Mouse (Mus musculus) 416B (cell line): ENCODE measurements around the gene Nfkb1.

ENCODE experiments used
- DNase-seq: peaks from one replicate; pipeline ENCODE4 v3.0.0; 2011; ENCODE audit warnings: low read depth

The Nfkb1 gene

DNA sequence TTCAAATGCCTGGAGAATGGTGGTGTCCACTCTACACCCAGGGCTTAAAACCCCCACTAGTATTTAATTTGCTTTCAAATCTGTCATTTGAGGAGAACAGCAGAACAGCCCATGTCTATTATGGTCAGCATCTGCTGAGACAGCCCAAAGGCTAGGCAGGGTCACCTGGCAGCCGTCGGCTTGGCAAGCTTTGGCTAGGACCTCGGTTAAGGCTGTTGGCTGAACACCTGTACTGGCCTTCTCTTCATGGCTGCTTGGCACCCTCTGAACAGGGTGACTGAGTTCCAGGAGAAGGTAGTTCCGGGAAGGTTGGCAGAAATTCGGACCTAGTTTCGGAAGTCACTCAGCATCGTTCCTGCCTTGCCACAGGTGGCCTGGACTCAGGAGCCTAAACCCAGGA lies 109.1 kb downstream of the Nfkb1 start:
- DNase-seq: no peak

DNA sequence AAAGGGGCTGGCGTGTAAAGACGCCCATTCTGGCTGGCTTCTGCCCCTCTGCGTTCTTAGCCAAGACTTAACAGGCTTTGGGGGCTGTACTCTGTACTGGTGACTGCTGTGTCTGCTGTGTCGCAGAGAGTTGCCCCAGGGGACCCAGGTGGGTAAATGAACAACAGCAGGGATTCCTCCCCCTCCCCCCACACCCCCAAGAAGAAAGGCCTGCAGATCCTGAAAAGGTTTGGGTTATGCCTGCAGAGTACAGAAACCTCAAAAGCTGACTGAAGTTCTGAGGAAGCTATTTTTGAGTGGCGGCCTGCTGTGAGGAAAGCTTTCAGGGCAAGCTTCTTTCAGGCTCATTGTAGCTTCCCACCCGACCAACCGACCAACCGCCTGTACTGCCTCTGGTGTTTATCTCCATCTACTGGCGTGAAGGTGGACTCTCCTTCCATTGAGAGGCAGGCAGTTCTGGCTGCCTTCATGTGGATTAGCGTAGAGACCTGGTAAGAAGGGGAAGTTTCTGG lies 109.7 kb downstream of the Nfkb1 start:
- peak; percentile 73 for DNase-seq

DNA sequence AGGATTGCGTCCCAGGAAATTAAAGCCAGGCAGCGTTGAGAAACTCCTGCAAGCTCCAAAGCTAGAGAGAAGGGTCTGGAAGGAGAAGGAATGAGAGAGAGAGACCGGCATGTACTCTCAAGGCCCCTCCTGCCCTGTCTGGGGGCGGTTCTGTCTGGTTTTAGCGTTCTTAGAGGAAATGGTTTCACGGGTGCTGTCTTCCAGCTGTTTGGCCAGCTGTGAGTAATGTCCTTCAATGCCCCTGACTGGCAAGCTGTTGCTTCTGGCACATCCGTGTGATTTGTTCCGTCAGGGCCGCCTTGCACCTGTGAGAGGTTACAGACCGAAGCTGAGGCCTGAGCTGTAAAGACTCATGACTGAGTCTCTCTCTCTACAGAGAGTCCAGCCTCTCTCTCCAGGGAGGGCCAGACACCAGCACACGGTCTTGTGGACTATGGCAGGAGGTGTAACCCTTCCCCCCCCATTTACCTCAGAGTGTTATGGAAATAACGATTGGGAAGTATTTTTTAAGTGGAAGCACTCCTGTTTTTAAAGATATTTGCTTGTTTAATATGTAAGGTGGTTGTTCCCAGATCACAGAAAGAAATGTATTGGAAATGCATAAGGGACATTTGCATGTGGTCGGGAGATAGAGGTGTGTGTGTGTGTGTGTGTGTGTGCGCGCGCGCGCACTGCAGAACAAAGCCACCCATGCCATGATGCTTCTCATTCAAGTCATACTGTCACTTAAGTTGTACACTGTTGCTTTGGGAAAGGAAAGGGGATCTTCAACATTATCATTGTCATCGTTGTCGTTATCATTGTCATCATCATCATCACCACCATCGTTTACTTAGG lies 110.7 kb downstream of the Nfkb1 start:
- peak; percentile 52 for DNase-seq

GRCm38 (mm10) chr3:135579179-135579578 lies 112.2 kb downstream of the Nfkb1 start:
- DNase-seq: no peak

DNA sequence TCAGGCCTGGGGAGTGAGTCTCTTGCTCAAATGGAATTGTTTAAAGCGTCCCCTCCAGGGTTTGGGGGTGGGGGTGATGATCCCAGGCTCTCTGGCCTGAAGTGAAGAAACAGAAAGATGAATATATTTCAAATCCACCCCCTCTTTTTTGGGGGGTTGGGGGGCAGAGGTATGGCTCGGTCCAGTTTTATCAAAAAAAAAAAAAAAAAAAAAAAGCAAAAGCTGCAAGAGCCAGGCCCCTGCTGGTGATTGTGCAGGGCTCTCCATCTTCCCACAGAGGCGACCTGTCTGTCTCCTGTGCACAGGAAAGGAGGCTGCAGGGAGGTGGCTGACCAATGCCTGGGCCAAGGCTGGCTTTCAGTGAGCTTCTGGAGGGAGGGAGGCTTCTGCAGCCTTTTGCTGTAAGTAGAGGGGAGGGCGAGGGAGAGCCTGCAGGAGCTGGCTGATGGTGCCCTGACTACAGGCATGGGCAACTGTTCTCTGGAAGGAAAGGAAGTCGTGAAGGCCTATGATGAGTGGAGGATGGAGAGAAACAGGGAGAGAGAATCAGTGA lies 112.7 kb downstream of the Nfkb1 start:
- no peak for DNase-seq

- no peak for DNase-seq
Measured at GRCm38 (mm10) chr3:135575126-135575525, 116.2 kb downstream of the Nfkb1 start.

GRCm38 (mm10) chr3:135573051-135573450 lies 118.3 kb downstream of the Nfkb1 start:
- no peak for DNase-seq

GRCm38 (mm10) chr3:135571540-135571939 lies 119.8 kb downstream of the Nfkb1 start:
- DNase-seq: no peak

- DNase-seq: peak; percentile 34
Measured at GRCm38 (mm10) chr3:135568633-135569032, 122.7 kb downstream of the Nfkb1 start.

DNA sequence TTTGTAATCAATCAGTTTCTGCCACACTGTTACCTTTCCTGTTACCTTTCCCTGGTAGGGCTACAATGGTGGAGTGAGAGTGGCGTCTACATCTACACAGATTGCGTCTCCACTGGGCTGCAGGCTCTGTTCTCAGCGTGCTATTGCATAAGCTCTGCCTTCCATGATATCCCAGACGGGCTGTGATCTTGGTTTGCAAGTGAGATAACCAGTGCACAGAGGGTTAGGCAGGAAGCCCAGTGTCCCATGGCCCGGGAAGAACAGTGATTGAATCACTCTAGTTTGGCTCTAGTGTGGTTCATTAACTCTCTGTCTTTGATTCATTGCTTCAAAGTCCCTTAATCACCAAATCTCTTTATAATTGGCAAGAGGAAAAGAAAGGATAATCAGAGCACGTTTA lies 123.5 kb downstream of the Nfkb1 start:
- DNase-seq: no peak

GRCm38 (mm10) chr3:135565306-135565705 lies 126.0 kb downstream of the Nfkb1 start:
- DNase-seq: peak; percentile 83

GRCm38 (mm10) chr3:135564706-135565105 lies 126.6 kb downstream of the Nfkb1 start:
- no peak for DNase-seq

DNA sequence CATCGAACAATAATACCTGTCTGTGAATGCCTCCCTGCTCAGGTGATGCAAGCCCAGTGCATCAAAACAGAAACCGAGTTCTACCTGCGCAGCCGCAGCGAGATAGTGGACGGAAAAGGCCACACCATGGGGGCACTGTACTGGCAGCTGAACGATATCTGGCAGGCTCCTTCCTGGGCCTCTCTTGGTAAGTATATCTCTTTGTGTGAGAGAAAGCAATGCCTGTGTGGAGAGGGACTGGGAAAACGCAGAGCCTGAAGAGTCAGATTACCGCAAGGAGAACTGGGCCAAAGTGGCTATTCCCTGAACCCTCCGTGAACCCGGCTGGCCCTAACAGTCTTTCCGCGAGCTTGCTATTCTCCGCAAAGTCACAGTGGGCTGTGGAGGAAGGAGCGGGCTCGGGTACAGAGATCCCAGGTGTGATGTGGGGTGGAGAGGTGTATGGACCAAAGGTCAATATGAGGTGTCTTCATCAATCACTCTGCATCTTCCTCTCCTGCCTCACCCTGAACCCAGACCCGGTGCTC lies 128.1 kb downstream of the Nfkb1 start:
- DNase-seq: no peak

DNA sequence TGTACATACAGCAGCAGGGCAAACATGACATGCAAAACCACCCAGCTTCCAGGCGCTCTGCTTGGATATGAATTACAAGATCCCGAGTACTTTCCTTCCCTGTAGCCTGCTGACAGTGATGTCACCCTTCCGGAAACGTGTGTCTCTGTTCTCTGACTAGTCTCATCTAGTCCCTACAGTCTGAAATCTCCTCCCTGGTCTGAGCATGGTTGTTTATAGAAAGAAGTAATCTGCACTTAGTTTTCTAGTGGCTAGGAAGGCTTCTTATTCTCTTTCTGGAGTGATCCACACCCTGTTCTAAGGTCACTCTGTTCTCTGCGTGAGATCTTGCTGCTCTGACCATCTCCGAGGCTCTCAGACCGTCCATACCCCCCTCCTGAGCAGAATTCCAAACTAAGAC lies 129.3 kb downstream of the Nfkb1 start:
- no peak for DNase-seq

DNA sequence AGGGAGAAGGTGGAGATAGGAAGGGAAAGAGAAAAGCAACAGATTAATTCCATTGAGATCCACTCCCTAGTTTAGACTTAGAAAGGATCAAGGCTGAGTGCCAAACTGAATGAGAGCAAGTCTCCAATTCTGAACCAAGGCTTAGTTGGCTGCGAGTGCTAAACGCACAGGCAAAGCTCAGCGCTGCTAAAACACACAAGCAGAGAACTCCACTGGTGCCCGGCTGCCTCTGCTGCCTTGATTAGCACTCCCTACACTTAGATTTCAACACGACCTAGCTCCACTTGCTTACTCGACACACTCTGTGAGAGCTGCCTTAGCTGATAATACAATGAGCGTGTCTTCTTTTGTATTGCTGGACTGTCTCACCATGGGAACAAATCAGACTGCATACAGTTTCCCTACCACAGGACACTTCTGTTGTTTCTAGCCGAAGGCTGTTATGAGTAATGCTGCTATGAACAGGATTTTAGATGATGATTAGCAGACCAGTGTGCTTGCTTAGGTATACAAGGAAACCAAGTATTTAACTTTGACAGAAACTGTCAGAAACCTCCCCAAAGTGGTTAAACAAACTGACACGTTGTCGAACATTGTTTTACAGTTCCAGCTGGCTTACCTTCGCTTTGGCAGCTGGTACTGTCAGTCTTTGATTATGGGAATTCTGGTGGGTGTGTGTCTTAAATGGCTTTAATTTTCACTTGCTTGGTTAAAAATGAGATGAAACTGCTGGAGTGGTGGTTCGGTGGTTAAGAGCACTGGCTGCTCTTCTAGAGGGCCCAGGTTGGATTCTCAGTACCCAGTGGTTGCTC lies 134.3 kb downstream of the Nfkb1 start:
- DNase-seq: no peak

GRCm38 (mm10) chr3:135556052-135556587 lies 135.2 kb downstream of the Nfkb1 start:
- DNase-seq: peak; percentile 51

DNA sequence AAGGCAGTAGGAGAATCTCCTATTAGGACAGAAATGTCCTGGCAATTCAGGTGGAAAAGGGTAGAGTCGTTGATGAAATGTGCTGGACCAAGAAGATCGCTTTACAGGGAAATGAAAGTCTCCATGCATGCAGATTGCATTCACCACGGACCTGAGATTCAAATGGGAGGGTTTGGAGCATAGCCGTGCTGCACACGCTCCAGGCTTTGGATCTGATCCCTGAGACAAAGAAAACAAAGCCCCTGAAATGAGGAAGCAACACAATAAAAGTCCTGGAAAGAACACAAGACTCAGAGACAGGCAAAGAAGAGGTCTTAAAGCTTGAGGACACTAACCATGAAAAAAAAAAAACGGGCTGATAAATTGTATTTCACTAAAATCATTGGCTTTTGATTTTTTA lies 136.2 kb downstream of the Nfkb1 start:
- no peak for DNase-seq

GRCm38 (mm10) chr3:135552874-135553273 lies 138.5 kb downstream of the Nfkb1 start:
- no peak for DNase-seq

DNA sequence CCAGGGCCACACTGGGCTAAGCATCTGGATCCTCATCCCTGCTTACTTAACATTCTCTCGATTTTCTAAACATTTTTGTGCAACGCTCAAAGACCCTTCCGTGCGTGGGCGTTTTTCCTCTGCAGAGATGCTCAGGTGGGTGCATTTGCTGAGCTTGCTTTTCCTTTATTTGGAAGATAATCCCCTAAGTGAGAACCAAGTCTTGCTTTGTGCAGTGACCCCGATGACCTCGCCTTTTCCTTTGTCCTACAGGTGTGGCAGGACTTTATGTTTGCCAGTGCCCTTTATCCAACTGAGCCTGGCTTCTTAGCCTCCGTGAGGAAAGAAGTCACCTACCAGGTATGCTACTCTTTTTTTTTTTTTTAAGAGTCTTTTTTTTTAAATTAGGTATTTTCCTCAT lies 144.0 kb downstream of the Nfkb1 start:
- DNase-seq: no peak

GRCm38 (mm10) chr3:135546212-135546923 lies 145.0 kb downstream of the Nfkb1 start:
- no peak for DNase-seq
